Mouse (Mus musculus) megakaryocyte-erythroid progenitor cell, adult 5-6 weeks (primary cell): Measurements from ENCODE around the gene Sorcs2. TPM values are rescaled to one million over a fixed set of nuclear protein-coding genes. Genes with fewer than 3 reads are reported as not detected.

Experiments
- ATAC-seq: replicated peaks from 2 replicates; pipeline ENCODE4 v1.8.0; 2016; ENCODE audit warnings: mild to moderate bottlenecking, inconsistent platforms; ENCODE audit not compliant: severe bottlenecking, poor library complexity, low FRiP score, low TSS enrichment
- total RNA-seq, 2 experiments: library from RNA; stranded (forward) in 1 of 2; stranded (reverse) in 1 of 2; fragments of 200-1000, 215-1000 nt in 1 of 2; fragments of >200 nt in 1 of 2; fragmentation: Nextera tagmentation in 1 of 2; gene quantifications; 2 replicates each; pipeline ENCODE4 v1.2.3; 2014 to 2017

The Sorcs2 gene
- total RNA-seq, 2 experiments from 2014 or later, result not detected

DNA sequence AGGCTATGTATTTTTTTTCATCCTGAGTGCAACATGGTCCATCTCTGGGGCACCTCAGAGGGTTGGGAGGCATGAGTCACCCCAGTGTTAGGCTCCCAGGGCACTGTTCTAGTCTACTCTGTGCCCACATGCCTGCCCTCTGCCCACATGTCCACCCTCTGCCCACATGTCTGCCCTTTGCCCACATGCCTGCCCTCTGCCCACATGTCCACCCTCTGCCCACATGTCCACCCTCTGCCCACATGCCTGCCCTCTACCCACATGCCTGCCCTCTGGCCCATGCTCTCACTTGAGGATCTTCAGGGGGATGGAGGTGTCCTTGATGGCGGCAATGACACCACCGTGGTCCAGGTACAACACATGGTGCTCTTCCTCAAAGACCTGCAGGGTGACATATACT is 354.8 kb downstream of the Sorcs2 start:
- ATAC-seq, result no peak

DNA sequence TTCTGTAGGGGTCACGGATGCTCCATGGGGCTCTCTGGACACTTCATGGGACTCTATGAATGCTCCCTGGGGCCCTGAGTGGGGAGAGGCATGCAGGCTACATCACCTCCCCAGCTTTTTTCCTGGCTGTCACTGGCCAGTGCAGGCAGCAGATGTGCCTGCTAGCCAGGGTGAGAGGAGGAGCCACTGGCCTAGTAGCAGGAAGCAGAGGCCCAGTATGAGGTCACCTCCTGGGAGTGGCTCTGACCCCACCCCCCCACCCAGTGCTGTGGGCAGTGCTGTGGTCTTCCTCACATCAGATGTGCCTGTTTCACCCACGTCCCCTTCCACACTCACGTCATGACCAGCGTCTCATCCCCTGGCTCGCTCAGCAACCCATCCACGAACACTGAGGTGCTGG is 356.2 kb downstream of the Sorcs2 start:
- no peak for ATAC-seq

DNA sequence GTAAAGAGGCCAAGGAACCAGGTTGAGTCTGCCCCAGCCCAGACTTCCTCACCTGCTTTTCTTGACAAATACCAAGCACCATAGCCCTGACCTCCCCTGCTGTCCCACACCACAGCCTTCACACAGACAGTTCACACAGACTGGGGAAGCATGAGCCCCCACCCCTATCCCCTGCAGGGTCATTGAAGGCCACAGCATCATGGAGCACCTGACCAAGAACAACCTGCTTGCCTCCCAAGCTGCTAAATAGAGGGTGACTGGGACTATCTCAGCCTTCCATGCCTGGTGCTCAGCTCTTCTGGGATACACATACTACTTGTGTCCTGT is 356.7 kb downstream of the Sorcs2 start:
- no peak for ATAC-seq

DNA sequence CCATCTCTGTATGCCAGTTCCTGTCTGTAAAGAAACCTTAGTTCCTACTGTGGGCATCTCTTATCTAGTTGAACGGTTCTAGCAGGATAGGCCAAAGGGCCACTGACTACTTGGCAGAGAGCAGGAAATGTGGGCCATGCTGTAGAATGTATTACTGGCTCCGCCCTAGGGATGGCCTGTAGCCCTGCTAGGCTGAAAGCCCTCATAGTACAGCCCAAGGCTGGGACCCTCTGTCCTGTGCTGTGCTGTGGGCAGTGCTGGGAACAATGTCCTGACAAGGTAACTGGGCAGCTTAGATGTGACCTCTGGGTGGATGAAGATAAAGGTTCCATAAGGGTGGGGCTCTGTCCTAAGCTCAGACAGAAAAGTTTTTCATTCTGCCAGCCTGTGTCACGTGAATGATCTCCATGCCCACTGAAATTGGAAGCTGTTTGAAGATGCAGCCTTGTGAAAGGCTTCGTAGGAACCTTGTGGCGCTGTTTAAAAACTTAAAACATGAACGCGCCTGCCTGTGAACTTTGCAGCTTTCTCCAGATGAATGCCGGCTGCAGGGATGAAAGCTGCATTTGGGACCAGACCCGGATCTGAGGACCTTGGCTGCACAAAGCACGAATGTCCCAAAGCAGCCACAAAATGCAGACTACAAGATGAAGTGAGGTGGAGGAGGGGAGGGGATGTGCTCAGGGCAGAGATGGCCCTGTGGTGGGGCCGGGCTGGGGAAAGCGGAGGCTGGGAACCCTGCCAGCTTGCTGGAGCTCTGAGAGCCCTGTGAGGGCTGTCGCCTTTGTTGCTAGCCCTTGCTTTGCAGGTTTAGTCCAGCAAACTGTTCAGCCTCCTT is 357.3 kb downstream of the Sorcs2 start:
- no peak for ATAC-seq

- 0 out of 2 replicates have a peak, but pooled peaks have one; percentile 28 for ATAC-seq
Observed at GRCm38 (mm10) chr5:36039596-36039995, 358.3 kb downstream of the Sorcs2 start.

DNA sequence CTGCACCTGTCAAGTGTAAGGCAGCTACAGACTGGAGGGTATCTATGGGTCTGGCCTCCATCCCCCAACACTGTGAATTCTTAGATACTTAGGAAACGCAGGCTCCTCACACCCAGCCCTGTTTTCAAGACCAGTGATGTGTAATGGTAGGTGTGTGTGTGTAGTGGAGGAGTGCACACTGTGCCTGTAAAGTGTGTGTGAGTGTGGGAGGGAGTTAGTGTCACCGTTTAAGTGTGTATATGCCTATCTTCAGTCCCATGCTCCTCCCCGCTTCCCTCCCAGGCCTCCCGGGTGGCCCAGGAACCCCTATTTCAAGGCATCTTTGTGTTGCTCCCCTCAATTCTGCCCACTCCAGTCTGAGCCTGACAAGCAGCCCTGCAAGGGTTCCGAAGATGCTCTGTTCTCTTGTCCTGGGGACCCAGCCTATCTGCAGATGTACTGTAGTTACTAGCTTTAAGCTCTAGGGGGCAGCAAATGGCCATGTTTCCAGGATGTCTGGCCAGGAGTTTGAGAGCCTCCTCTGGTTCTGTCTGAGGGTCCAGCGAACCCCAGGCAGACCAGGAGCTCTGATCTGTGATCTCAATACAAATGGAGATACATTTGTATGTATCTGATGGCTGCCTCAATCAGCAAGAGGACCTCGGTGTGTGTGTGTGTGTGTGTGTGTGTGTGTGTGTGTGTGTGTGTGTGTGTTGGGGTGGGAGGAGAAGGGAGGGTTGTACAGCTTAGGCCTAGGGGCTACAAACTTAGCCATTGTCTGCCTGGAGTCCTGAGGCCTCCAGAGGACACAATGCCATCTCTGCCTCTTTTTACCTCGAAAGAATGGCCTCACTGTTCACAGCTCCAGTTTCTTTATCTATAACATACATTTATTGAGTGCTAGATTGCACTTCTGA is 364.2 kb downstream of the Sorcs2 start:
- no peak for ATAC-seq

- ATAC-seq, result no peak
Observed at GRCm38 (mm10) chr5:36025076-36025475, 372.9 kb downstream of the Sorcs2 start.

DNA sequence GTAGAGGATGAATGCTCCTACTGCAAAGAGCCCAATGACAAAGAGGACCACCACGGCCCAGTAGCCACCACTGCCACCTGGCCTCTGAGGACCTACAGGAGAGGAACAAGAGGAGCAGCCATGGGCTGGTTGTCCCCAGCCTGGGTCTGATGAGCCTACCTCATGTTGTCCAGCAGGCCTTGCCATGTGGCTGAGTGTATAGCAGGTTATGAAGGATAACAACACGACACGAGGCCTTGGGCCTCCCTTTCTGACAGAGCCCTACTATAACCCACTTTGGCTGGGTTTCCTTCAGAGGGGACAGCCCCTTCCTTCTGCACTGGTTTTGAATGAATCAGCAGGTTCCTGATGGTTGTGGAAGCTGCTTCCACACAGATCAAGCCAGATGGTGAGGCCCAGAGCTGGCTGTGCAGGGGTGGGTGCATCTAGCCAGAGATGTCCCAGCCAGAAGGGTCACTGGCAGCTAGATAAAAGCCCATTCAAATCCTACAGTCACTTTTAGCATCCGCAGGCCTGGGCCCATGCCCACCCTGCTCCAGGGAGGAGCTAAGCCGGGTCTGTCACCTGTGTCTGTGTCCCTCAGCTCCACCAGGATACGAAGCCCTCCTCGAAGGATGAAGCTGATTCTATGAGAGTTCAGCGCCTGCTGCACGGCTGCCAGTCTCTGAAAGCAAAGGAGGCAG is 373.8 kb downstream of the Sorcs2 start:
- ATAC-seq, result no peak

GRCm38 (mm10) chr5:36022361-36022760 is 375.6 kb downstream of the Sorcs2 start:
- ATAC-seq, result no peak

DNA sequence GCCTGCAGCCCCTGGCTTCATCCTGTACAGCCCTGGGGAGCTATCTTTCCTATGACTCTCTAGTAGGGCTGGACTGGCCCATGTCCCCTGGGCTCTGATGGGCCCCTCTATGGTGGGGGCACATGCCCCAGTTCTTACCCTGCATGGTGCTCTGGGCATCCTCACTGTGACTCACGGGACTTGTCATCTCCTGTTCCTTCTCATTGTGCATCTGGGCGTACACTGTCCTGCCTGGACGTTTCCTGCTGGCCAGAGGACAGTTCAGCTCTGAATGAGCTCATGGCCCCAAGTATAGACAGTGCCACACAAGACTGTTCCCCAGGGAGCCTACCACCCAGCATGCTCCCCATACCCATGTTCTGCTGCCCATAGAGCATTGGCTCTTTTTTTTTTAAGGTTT is 376.8 kb downstream of the Sorcs2 start:
- no peak for ATAC-seq

DNA sequence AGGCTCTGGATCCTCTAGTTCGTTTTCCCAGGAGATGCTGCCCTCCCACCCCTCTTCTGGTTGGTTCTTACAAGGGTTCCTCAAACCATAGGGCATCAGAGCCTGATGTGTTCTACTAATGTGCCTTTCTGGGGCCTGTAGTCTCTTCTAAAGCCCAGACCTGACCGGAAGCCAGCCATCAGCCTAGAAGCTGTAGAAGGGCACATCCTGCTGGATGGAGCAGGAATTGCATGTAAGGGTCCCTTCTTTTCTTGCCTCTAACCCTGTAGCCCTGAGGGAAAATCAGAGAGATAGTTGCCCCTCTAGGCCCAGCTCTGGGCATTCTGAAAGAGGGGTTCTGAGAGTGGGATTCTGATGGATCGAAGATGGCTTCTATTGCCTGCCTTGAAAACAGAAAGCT is 379.6 kb downstream of the Sorcs2 start:
- ATAC-seq, result no peak

- no peak for ATAC-seq
Observed at GRCm38 (mm10) chr5:36009405-36009804, 388.5 kb downstream of the Sorcs2 start.

- no peak for ATAC-seq
Observed at GRCm38 (mm10) chr5:36007649-36008048, 390.3 kb downstream of the Sorcs2 start.

GRCm38 (mm10) chr5:36006586-36006985 is 391.4 kb downstream of the Sorcs2 start:
- no peak for ATAC-seq

GRCm38 (mm10) chr5:36006106-36006505 is 391.8 kb downstream of the Sorcs2 start:
- no peak for ATAC-seq

- ATAC-seq, result no peak
Observed at GRCm38 (mm10) chr5:36003797-36004196, 394.1 kb downstream of the Sorcs2 start.

GRCm38 (mm10) chr5:35989986-35990735 is 407.8 kb downstream of the Sorcs2 start:
- no peak for ATAC-seq

DNA sequence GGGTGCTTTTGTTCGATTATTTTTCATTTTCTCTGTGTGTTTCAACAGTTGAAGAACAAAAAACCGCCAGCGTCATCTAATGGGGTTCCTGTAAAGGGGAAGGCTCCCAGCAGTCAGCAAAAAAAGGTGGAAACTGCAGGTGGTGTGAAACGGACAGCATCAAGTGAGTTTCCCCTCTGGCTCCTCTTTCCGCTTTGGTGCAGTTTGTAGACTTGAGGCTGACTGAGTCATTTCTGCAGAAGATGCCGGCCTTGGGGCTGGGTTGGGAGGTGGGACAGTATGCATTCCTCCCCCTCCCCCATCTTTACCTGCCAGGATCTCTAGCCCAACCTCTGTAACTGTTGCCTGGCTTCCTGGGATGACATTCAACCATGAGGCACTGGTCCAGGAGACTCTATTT is 408.4 kb downstream of the Sorcs2 start:
- no peak for ATAC-seq

DNA sequence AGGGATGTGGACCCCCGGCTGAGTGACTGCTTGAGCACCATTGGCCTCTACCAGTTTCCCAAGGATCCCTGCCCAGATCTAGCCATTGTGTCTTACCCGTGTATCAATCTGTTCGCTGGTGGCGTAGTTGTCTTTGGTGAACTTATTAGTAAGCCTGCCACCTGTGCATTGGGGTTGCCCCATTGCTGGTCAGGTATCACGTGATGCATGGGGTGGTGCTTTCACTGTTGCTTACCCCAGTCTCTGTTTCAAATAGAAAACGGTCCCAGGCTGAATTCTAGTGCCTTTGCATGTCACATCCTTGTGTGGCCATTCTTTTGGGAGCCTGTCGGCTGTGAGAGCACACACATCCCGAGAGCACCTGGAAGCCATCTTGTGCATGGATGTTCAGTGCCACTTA is 409.9 kb downstream of the Sorcs2 start:
- ATAC-seq, result no peak
